Mouse (Mus musculus) lung, embryonic 16.5 days (tissue): ENCODE measurements around the gene Csf1. TPM values are rescaled to one million over a fixed set of nuclear protein-coding genes. Genes with fewer than 3 reads are reported as not detected.

Source experiments
- ATAC-seq: fragments of 200-750 bp; cut with Nextera tagmentation; 2 replicates; pipeline ENCODE4 v1.8.0; 2017; ENCODE audit warnings: low read depth, mild to moderate bottlenecking, moderate library complexity
- H3K27ac ChIP-seq: fragments of 300-500 bp; sonication (generic); 2 replicates; pipeline ENCODE4 v1.5.1; 2014; ENCODE audit warnings: mild to moderate bottlenecking, control low read depth, low read length
- H3K27me3 ChIP-seq: fragments of 300-500 bp; sonication (generic); 2 replicates; pipeline ENCODE4 v1.6.1; 2014; ENCODE audit warnings: low read depth, low read length, mixed read lengths; ENCODE audit not compliant: control insufficient read depth, insufficient read depth
- H3K36me3 ChIP-seq: fragments of 300-500 bp; sonication (generic); 2 replicates; pipeline ENCODE4 v1.6.1; 2014; ENCODE audit warnings: low read length; ENCODE audit not compliant: control insufficient read depth, insufficient read depth
- H3K4me1 ChIP-seq: fragments of 300-500 bp; sonication (generic); replicated peaks from 2 replicates; pipeline ENCODE4 v1.6.1; 2014; ENCODE audit warnings: low read length, mixed read lengths; ENCODE audit not compliant: control insufficient read depth, insufficient read depth
- H3K4me2 ChIP-seq: fragments of 300-500 bp; sonication (generic); 2 replicates; pipeline ENCODE4 v1.6.1; 2014; ENCODE audit warnings: low read depth, low read length, control low read depth
- H3K4me3 ChIP-seq: fragments of 300-500 bp; sonication (generic); 2 replicates; pipeline ENCODE4 v1.5.1; 2014; ENCODE audit warnings: mild to moderate bottlenecking, low read length, control low read depth
- H3K9ac ChIP-seq: fragments of 300-500 bp; sonication (generic); 2 replicates; pipeline ENCODE4 v1.6.1; 2014; ENCODE audit warnings: low read length, control low read depth
- H3K9me3 ChIP-seq: fragments of 300-500 bp; sonication (generic); 2 replicates; pipeline ENCODE4 v1.6.1; 2016; ENCODE audit warnings: low read length; ENCODE audit not compliant: control insufficient read depth
- WGBS: fragments of 180-500 bp; shearing (Covaris S2); extraction: QIAGEN DNeasy Blood & Tissue Kit; methylation state at CpG from one replicate; pipeline ENCODE4 v1.1.7; 2014; 5-methylcytosine and 5-hydroxymethylcytosine counted together
- polyA plus RNA-seq: library from polyadenylated mRNA; unstranded; fragments of >200 nt; fragmentation: Nextera tagmentation; extraction: Ambion mirVana; gene quantifications from 2 replicates; pipeline ENCODE4 v1.2.1, GENCODE M21; 2015

Gene Csf1
- polyA plus RNA-seq, 1 experiment from 2014 or later = 9.8 TPM

GRCm38 (mm10) chr3:107786344-107786743 lies 26.1 kb upstream of the Csf1 start:
- H3K36me3 ChIP-seq = no peaks in the 10 kb centered on the region
- H3K9me3 ChIP-seq = no peaks in the 10 kb centered on the region
- H3K4me2 ChIP-seq = no peak overlapping the region
- ATAC-seq = no peak
- H3K4me1 ChIP-seq = peaks cover 13% of the 10 kb centered on the region
- WGBS = 93% methylated on average over 1 of the region's 1 CpGs
- H3K27me3 ChIP-seq = no peaks in the 10 kb centered on the region
- no peak overlapping the region for H3K27ac ChIP-seq
- no peak overlapping the region for H3K4me3 ChIP-seq
- no peak overlapping the region for H3K9ac ChIP-seq

GRCm38 (mm10) chr3:107785546-107785945 lies 25.3 kb upstream of the Csf1 start:
- H3K4me2 ChIP-seq = no peak overlapping the region
- no peaks in the 10 kb centered on the region for H3K9me3 ChIP-seq
- no peak for ATAC-seq
- H3K27me3 ChIP-seq = no peaks in the 10 kb centered on the region
- H3K4me1 ChIP-seq = peaks cover 13% of the 10 kb centered on the region
- WGBS = 61% methylated on average over 4 of the region's 4 CpGs
- no peak overlapping the region for H3K4me3 ChIP-seq
- H3K36me3 ChIP-seq = no peaks in the 10 kb centered on the region
- no peak overlapping the region for H3K27ac ChIP-seq
- no peak overlapping the region for H3K9ac ChIP-seq

DNA sequence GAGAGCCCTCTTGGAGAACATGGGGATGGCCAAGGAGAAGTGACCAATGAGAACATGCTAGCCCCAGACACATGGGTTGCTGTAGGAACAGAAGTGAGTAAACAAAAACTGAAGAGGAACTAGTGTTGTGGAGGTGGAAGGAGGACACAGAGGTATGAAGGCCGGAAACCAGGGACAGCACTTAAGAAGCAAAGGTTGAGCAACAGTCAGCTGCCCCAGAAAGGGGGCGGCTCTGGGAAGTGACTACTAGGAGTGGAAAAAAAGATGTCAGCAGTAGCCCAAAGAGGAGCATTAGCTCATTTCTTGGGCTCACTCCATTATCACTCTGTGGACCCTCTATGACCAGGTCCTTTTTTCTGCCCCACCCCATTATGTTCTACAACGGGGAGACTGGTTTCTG lies 23.0 kb upstream of the Csf1 start:
- H3K4me2 ChIP-seq = no peak overlapping the region
- no peak overlapping the region for H3K4me3 ChIP-seq
- H3K36me3 ChIP-seq = no peaks in the 10 kb centered on the region
- H3K27me3 ChIP-seq = no peaks in the 10 kb centered on the region
- WGBS = 84% methylated on average over 3 of the region's 3 CpGs
- no peak overlapping the region for H3K9ac ChIP-seq
- ATAC-seq = no peak
- peaks cover 13% of the 10 kb centered on the region for H3K4me1 ChIP-seq
- no peaks in the 10 kb centered on the region for H3K9me3 ChIP-seq
- no peak overlapping the region for H3K27ac ChIP-seq

DNA sequence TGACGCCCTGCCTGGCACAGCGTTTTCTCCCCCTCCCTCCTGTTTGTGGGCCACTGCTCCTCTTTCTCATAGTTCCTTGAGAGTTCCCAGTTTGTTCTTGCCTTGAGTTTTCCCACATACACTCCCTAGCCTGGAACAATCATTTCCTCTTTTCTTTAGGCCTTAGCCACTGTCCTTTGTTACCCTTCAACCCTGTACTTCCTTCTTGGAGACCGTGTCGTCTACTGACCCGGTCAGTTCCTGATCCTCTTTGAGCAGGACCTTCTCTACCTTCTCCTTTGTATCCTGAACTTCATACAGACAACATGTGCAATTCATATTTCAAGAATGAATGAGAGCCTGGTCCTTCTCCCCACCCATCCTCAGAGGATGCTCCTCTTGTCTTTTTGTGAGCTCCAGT lies 21.0 kb upstream of the Csf1 start:
- no peaks in the 10 kb centered on the region for H3K9me3 ChIP-seq
- no peaks in the 10 kb centered on the region for H3K36me3 ChIP-seq
- H3K9ac ChIP-seq = no peak overlapping the region
- no peaks in the 10 kb centered on the region; the same call in 1 of the 2 replicates for H3K4me1 ChIP-seq
- H3K27ac ChIP-seq = no peak overlapping the region
- no peak overlapping the region for H3K4me3 ChIP-seq
- H3K27me3 ChIP-seq = no peaks in the 10 kb centered on the region
- no peak for ATAC-seq
- WGBS = 82% methylated on average over 5 of the region's 5 CpGs
- no peak overlapping the region for H3K4me2 ChIP-seq

GRCm38 (mm10) chr3:107778016-107778415 lies 17.7 kb upstream of the Csf1 start:
- peaks cover 9% of the 10 kb centered on the region for H3K4me1 ChIP-seq
- ATAC-seq = no peak
- WGBS = 72% methylated on average over 6 of the region's 6 CpGs

DNA sequence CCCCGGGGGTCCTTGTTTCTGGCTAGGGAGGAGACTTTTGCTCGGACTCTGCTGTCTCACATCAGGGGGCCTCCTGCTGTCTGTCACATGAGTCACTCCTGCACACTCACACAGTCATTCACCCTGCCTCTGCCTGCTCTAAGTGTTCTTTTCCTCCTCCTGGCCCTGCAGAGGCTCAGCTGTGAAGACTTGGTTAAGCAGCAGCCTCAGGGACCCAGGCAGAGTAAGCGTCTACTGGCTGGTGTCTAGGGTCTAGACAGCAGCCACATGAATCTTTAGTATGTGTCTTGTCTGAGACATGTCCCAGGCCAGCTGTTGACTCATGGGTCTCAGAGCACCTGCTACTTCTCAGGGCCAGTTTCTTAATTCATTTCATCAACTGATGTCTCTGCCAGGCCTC lies 16.0 kb upstream of the Csf1 start:
- Histone ChIP-seq H3K4me1 (peaks cover 9% of the 10 kb centered on the region), H3K9me3 (no peaks in the 10 kb centered on the region), H3K27me3 (peaks cover 3% of the 10 kb centered on the region; the same call in 1 of the 2 replicates), H3K9ac (no peak overlapping the region), H3K4me2 (no peak overlapping the region), H3K36me3 (no peaks in the 10 kb centered on the region), H3K4me3 (no peak overlapping the region), H3K27ac (no peak overlapping the region)
- WGBS = 28% methylated on average over 3 of the region's 3 CpGs
- 0 out of 2 replicates have a peak, but pooled peaks have one; percentile 12 for ATAC-seq

More at GRCm38 (mm10) chr3:107778016-107778415, 17.7 kb upstream of the Csf1 start:
- Histone ChIP-seq H3K27me3 (peaks cover 3% of the 10 kb centered on the region; the same call in 1 of the 2 replicates), H3K36me3 (no peaks in the 10 kb centered on the region), H3K4me2 (no peak overlapping the region), H3K9me3 (no peaks in the 10 kb centered on the region), H3K27ac (no peak overlapping the region), H3K9ac (no peak overlapping the region), H3K4me3 (no peak overlapping the region)

DNA sequence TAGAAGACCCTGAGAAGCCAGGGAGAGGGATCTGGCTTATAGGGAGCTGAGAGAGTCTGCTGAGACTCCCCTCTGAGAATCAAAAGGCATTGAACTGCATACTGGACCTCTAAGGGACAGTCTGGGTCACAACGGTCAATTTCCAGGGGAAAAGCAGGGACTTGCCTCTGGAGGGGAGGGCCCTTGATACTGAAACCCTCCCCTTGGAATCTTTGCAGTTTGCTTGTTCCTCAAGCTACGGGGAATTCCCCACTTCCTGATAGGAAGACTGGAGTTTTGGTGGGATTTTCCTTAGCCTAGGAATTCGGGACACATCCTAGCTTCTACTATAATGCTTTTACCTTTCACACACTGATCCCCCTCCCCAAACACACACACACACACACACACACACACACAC lies 15.5 kb upstream of the Csf1 start:
- H3K9ac ChIP-seq = no peak overlapping the region
- H3K9me3 ChIP-seq = no peaks in the 10 kb centered on the region
- WGBS = 33% methylated on average over 3 of the region's 3 CpGs
- no peak overlapping the region for H3K4me3 ChIP-seq
- no peak overlapping the region for H3K27ac ChIP-seq
- H3K36me3 ChIP-seq = no peaks in the 10 kb centered on the region
- peaks cover 9% of the 10 kb centered on the region for H3K4me1 ChIP-seq
- H3K27me3 ChIP-seq = peaks cover 3% of the 10 kb centered on the region; the same call in 1 of the 2 replicates
- no peak for ATAC-seq
- H3K4me2 ChIP-seq = no peak overlapping the region

DNA sequence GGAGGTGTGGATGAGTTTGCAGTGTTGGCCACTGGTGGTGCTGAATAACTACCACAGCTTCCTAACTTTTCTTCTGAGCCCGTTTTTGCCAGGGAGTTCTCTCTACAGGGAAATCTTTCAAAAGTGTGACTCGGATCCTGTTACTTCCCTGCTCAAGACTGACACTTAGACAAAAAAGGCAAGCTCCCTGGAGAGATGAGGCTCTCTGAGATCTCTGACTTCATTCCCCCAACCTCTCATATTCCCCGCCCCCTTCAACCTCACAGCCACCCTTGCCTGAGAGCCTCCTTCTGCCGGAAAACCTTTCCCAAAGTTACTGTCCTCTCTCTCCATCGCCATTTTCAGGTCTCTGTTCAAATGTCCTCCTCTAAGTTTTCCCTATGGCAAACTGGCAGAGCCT lies 14.8 kb upstream of the Csf1 start:
- Histone ChIP-seq H3K27ac (no peak overlapping the region), H3K9me3 (no peaks in the 10 kb centered on the region), H3K36me3 (no peaks in the 10 kb centered on the region), H3K4me2 (no peak overlapping the region), H3K9ac (no peak overlapping the region), H3K4me3 (no peak overlapping the region), H3K27me3 (peaks cover 3% of the 10 kb centered on the region; the same call in 1 of the 2 replicates), H3K4me1 (peaks cover 12% of the 10 kb centered on the region)
- no peak for ATAC-seq
- 34% methylated on average over 5 of the region's 5 CpGs for WGBS

DNA sequence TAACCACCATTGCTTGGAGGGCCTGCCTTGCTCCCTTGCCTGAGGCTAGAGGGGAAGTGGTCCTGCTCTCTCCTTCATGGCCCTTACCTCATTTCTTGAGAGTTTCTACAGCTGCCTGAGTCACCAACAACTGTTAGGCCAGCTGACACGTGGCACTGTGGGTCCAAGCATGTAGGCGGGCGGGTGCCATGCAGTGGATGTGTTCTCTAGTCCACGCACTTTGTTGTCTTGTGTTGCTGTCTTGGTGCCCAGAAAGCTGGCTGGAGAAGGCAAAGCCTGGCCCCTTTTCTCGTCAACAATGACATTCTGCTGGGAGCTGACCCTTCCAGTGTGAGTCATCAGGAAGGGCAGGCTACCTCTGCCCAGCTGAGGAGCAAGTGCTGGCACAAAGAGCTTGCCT lies 12.6 kb upstream of the Csf1 start:
- Histone ChIP-seq H3K36me3 (no peaks in the 10 kb centered on the region), H3K27ac (no peak overlapping the region), H3K4me3 (no peak overlapping the region), H3K27me3 (peaks cover 3% of the 10 kb centered on the region; the same call in 1 of the 2 replicates), H3K4me1 (peaks cover 31% of the 10 kb centered on the region), H3K9me3 (no peaks in the 10 kb centered on the region), H3K9ac (no peak overlapping the region), H3K4me2 (no peak overlapping the region)
- WGBS = 73% methylated on average over 5 of the region's 5 CpGs
- no peak for ATAC-seq

DNA sequence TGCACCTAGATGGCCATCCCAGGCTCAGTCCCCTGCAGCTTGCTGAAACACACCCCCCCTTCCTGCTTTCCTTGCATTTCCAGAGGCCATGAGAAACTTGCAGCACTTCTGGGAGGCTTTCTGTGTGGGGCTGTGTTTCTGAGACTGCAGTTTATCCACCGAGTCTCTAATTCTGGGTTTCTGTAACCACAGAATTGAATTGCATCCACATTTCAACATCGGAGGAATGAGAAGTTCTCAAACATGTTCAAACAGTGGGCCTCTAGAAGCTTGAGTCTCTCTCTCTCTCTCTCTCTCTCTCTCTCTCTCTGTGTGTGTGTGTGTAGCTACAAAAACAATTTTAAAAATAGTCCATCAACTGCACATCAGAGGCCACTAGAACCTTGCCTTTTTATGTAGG lies 9.4 kb upstream of the Csf1 start:
- H3K9ac ChIP-seq = no peak overlapping the region
- H3K27ac ChIP-seq = no peak overlapping the region
- WGBS = 38% methylated on average over 2 of the region's 2 CpGs

More for the DNA sequence above, 9.4 kb upstream of the Csf1 start:
- Histone ChIP-seq H3K4me2 (no peak overlapping the region), H3K27me3 (no peaks in the 10 kb centered on the region; the same call in 1 of the 2 replicates), H3K4me1 (peaks cover 37% of the 10 kb centered on the region), H3K36me3 (no peaks in the 10 kb centered on the region), H3K9me3 (no peaks in the 10 kb centered on the region), H3K4me3 (no peak overlapping the region)
- ATAC-seq = no peak
